Mouse (Mus musculus) heart, embryonic 10.5 days (tissue): ENCODE measurements around the gene Mxra8. TPM values are rescaled to one million over a fixed set of nuclear protein-coding genes. Genes with fewer than 3 reads are reported as not detected.

Experiments used
- DNase-seq: peaks from one replicate; pipeline ENCODE4 v3.0.0-alpha.2; 2017; ENCODE audit warnings: low spot score
- H3K27ac ChIP-seq: fragments of 300-500 bp; sonication (generic); 2 replicates; pipeline ENCODE4 v1.5.1; 2016; ENCODE audit warnings: mild to moderate bottlenecking
- H3K27me3 ChIP-seq: fragments of 300-500 bp; sonication (generic); 2 replicates; pipeline ENCODE4 v1.6.1; 2016; ENCODE audit warnings: mild to moderate bottlenecking; ENCODE audit not compliant: poor library complexity, insufficient read depth, severe bottlenecking
- H3K36me3 ChIP-seq: fragments of 300-500 bp; sonication (generic); 2 replicates; pipeline ENCODE4 v1.6.1; 2016; ENCODE audit warnings: mild to moderate bottlenecking, moderate library complexity
- H3K4me1 ChIP-seq: fragments of 300-500 bp; sonication (generic); 2 replicates; pipeline ENCODE4 v1.6.1; 2016; ENCODE audit warnings: mild to moderate bottlenecking
- H3K4me3 ChIP-seq: fragments of 300-500 bp; sonication (generic); 2 replicates; pipeline ENCODE4 v1.5.1; 2016; ENCODE audit warnings: mild to moderate bottlenecking, moderate library complexity
- H3K9me3 ChIP-seq: fragments of 300-500 bp; sonication (generic); 2 replicates; pipeline ENCODE4 v1.6.1; 2016; ENCODE audit warnings: mild to moderate bottlenecking, moderate library complexity
- WGBS: fragments of 180-500 bp; shearing (Covaris S2); methylation state at CpG from one replicate; pipeline ENCODE4 v1.1.7; 2016; 5-methylcytosine and 5-hydroxymethylcytosine counted together
- polyA plus RNA-seq: library from polyadenylated mRNA; unstranded; fragments of >200 nt; fragmentation: Nextera tagmentation; extraction: Ambion mirVana; gene quantifications from 2 replicates; pipeline ENCODE4 v1.2.1, GENCODE M21; 2016

Mxra8 gene
- 39.0 and 50.5 TPM in 2 replicates for polyA plus RNA-seq

DNA sequence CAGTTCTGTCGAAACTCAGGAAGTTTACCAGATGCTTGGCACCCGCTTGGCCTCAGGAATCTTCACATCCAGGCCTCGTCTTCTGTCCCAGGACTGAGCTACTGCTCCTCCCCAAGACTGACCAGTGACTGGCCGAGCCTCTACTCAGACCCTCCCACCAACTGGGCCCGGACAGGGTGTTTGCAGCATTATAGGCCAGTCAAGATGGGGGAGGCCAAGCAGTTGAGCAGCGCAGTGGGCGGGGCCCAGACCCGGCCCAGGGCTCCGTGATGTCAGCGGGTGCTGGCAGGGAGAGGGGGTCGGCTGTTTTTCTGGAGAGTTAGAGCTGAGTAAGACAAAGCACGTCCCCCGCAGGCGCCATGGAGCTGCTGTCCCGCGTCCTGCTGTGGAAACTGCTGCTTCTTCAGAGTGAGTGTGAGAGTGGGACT lies at the start of gene Mxra8:
TSS of gene Mxra8 (plus strand) at position 198 of the 428 bp plus-strand sequence.
- H3K9me3 ChIP-seq, result no peaks in the 10 kb centered on the region
- H3K27ac ChIP-seq, result peak within 1 kb of the TSS; percentile 87
- H3K36me3 ChIP-seq, result peaks cover 25% of the 10 kb centered on the region
- H3K27me3 ChIP-seq, result peaks cover 17% of the 10 kb centered on the region
- DNase-seq, result peak; percentile 96
- WGBS, result under 1% methylated on average over 16 of the region's 16 CpGs
- H3K4me1 ChIP-seq, result peaks cover 47% of the 10 kb centered on the region
- H3K4me3 ChIP-seq, result peak within 1 kb of the TSS; percentile 70

DNA sequence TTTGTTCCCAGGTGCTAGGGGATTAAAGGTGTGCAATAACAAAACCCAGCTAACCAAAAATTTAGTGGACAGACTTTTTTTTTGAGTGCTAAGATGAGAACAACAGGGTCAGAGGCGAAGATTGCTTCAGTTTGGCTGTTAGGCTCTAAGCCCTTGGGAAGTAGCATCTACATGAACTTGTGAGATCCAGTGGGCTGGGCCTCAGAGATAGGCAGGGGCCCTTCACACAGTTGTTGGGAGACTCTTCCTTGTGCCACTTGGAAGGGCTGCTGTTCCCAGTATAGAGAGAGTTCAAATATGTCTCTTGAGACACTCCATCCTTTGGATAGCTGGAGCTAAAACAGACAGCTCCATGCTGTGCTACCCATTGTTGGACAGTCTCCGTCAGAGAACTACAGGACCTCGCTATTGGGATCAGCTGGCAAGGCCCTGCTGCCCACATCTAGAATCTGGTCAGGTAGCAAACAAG lies 49.4 kb upstream of the Mxra8 start, which contains the start of gene Ankrd65:
TSS of gene Ankrd65 (plus strand) at position 419 of the 469 bp plus-strand sequence.
- no peak for DNase-seq
- Histone ChIP-seq H3K36me3 (no peaks in the 10 kb centered on the region), H3K9me3 (no peaks in the 10 kb centered on the region), H3K27me3 (peaks cover 25% of the 10 kb centered on the region), H3K27ac (peak within 1 kb of the TSS; percentile 48; the same call in 1 of the 2 replicates), H3K4me1 (peaks cover 11% of the 10 kb centered on the region), H3K4me3 (no peak within 1 kb of the TSS)
- 87% methylated on average over 3 of the region's 3 CpGs for WGBS

DNA sequence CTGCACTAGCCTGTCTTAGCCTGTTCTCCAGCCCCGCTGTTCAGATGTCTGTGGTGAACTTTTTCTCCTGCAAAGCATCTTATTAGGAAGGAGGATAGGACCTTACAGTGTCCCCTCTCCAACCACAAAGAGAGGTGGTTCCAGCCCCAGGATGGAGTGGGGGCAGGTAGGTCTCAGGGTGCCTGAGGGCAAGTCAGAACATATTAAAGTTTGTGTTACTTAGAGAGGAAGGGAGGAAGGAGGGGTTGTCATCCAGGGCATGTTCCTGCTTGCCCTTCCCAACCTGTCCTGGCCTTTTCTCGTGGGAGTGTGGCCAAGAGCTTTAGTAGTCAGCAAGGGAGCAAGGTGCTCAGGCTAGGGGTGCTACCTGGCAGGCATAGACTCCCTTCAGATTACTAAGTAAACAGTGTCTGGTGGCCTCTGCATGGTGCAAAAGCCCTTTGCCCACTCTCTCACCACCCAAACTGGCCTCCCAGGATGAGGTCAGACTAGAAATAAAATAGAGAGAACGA lies 48.8 kb upstream of the Mxra8 start:
- peaks cover 25% of the 10 kb centered on the region for H3K27me3 ChIP-seq
- no peak overlapping the region for H3K4me3 ChIP-seq
- whole genome bisulfite sequencing, result 54% methylated on average over 3 of the region's 3 CpGs
- no peaks in the 10 kb centered on the region for H3K9me3 ChIP-seq
- peaks cover 6% of the 10 kb centered on the region; the same call in 1 of the 2 replicates for H3K4me1 ChIP-seq
- no peaks in the 10 kb centered on the region for H3K36me3 ChIP-seq
- no peak for DNase-seq
- peak overlapping the region; percentile 22; the same call in 1 of the 2 replicates for H3K27ac ChIP-seq

DNA sequence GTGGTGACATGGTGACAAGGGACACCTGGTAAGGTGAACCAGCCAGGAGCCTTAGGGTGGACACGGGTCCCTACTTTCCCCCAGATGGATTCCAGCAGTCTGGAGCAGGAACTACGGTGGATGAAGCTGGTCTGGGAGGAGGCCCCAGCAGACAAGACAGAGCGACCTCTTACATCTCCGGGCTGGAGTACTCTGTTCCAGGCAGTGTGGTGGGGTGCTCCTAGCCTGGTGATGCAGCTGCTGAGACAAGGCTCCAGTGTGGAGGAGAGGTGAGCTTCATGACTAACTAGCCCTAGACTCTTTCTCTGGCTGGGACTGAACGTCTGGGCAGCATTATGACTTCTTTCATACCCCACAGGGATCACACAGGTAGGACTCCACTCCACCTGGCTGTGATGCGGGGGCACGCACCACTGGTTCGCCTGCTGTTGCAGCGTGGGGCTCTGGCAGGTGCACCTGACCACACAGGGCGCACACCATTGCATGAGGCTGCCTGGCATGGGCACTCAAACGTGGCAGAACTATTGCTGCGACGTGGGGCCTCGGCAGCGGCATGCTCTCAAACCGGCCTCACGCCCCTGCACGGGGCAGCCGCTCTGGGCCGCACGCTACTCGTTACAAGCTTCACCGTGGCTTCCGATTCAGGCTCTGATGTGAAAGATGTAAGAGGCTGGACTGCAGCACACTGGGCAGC lies 48.1 kb upstream of the Mxra8 start:
- no peaks in the 10 kb centered on the region for H3K36me3 ChIP-seq
- no peaks in the 10 kb centered on the region for H3K9me3 ChIP-seq
- H3K4me1 ChIP-seq, result 0 out of 2 replicates have a peak, but pooled peaks cover 6% of the 10 kb centered on the region
- H3K4me3 ChIP-seq, result no peak overlapping the region
- 0 out of 2 replicates have a peak overlapping the region, but pooled peaks have one; percentile 48 for H3K27ac ChIP-seq
- 64% methylated on average over 24 of the region's 24 CpGs for WGBS
- peaks cover 25% of the 10 kb centered on the region for H3K27me3 ChIP-seq
- DNase-seq, result no peak

DNA sequence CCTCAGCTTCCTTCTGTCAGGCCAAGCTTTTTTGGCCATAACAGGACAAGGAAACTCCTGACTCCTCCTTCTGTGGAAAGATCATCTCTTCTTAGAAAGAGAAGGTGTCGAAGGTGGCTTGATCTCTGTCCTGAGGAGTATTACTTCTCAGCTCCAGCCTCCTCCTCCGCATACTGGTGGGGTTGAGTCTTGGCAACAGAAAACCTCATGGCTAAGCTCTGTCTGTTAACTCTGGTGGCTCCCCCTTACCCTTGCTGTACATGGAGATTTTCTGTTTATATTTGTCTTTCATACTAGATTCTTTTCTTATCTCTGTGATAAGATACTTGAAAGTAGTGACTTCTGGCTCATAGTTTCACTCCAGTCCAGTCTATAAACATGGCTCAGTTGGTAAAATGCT lies 45.8 kb upstream of the Mxra8 start:
- no peak overlapping the region for H3K4me3 ChIP-seq
- H3K4me1 ChIP-seq, result 0 out of 2 replicates have a peak, but pooled peaks cover 6% of the 10 kb centered on the region
- no peak overlapping the region for H3K27ac ChIP-seq
- no peaks in the 10 kb centered on the region for H3K9me3 ChIP-seq
- H3K27me3 ChIP-seq, result peaks cover 25% of the 10 kb centered on the region
- 57% methylated on average over 2 of the region's 2 CpGs for WGBS
- no peaks in the 10 kb centered on the region for H3K36me3 ChIP-seq
- no peak for DNase-seq

DNA sequence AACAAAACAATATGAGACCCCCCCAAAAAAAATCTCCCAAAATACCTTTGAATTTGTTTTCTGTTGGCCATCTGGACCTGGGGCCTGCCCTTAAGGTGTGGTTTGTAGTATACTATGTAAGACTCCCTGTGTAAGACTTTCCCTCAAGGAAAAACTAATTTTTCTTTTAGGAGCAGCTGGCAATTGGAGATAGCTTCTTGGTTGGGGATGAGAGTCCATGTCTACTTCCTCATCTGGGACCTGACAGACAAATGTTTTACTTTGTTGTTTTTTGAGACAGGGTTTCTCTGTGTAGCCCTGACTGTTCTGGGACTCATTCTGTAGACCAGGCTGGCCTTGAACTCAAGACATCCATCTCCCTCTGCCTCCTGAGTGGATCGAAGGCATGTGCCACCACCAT lies 37.4 kb upstream of the Mxra8 start:
- DNase-seq, result no peak
- Histone ChIP-seq H3K9me3 (no peaks in the 10 kb centered on the region), H3K36me3 (peaks cover 20% of the 10 kb centered on the region), H3K27ac (no peak overlapping the region), H3K4me3 (no peak overlapping the region), H3K4me1 (peaks cover 17% of the 10 kb centered on the region), H3K27me3 (no peaks in the 10 kb centered on the region)
- WGBS, result 80% methylated on average over 1 of the region's 1 CpGs

DNA sequence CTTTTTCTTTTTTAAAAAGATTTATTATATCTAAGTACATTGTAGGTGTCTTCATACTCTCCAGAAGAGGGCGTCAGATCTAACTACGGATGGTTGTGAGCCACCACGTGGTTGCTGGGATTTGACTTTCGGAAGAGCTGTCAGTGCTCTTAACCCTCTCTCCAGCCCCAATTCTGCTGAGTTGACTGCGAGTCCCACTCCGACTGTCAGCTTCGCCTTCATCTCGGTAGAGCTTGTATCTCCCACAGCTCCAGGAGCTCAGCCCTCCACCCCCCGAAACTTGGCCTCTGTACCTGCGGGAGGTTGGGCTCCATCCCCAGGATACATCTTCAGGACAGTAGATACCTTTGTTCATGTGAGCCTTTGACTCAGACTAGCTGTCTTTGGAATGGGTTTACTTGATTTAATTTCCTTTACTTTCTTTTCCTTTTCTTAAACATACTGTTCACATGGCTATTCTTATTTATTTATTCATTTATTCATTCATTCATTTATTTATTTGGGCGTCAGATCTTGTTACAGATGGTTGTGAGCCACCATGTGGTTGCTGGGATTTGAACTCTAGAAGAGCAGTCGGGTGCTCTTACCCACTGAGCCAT lies 36.6 kb upstream of the Mxra8 start, which contains the start of gene Mrpl20:
TSS of gene Mrpl20 (plus strand) at position 138 of the 599 bp plus-strand sequence.
- peak within 1 kb of the TSS; percentile 89 for H3K27ac ChIP-seq
- DNase-seq, result no peak
- peaks cover 27% of the 10 kb centered on the region for H3K36me3 ChIP-seq
- H3K4me3 ChIP-seq, result peak within 1 kb of the TSS; percentile 90
- 6% methylated on average over 12 of the region's 12 CpGs for WGBS
- H3K9me3 ChIP-seq, result no peaks in the 10 kb centered on the region
- H3K27me3 ChIP-seq, result no peaks in the 10 kb centered on the region
- H3K4me1 ChIP-seq, result peaks cover 17% of the 10 kb centered on the region

DNA sequence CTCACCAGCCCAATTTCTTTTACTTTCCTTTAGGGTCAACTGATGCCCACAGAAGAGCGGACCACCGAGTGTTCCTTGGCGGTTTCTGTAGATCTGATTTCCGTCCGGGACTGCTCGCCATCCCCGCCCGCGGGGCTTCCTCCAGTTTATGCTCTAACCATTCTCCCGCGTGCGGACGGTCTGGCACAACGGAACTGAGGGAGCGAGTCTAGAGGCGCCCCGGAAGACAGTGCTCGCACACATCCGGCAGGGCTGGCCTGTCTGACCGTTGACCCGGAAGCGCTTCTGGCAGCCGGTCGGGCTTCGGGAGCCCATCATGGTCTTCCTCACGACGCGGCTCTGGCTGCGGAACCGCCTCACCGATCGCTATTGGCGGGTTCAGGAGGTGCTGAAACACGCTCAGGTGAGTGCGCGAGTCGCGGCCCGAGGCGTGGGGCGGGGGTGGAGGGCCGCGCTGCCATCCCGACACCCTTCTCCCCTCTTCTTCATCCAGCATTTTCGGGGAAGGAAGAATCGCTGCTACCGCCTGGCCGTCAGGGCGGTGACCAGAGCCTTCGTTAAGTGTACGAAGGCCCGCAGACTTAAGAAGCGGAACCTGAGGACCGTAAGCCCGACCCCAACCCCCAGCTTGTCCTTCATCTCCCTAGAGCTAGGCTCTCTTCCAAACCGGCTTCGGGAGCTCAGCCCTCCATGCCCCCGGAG lies 36.0 kb upstream of the Mxra8 start:
- H3K4me3 ChIP-seq, result peak overlapping the region; percentile 90
- peaks cover 17% of the 10 kb centered on the region for H3K4me1 ChIP-seq
- DNase-seq, result peak; percentile 98
- no peaks in the 10 kb centered on the region for H3K9me3 ChIP-seq
- WGBS, result under 1% methylated on average over 58 of the region's 58 CpGs
- peaks cover 34% of the 10 kb centered on the region for H3K36me3 ChIP-seq
- H3K27ac ChIP-seq, result peak overlapping the region; percentile 89
- H3K27me3 ChIP-seq, result no peaks in the 10 kb centered on the region

DNA sequence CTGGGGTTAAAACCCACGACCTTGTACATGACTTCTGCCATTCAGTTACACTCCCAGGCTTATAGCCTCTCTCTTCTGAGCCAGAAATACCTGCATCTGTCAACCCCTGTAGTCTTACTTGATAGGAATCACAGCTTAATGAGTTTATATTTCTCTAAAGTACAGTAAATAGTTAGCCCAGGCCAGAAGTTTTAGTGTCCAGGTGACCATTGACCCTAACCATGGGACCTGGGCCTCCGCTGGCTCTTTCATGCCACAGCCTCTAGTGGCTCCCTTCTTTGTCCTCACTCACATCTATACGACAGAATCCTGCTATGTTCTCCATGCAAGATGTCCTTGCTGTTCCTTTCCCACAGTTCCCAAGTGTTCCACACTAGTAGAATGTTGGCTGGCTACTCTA lies 31.6 kb upstream of the Mxra8 start:
- Histone ChIP-seq H3K4me3 (no peak overlapping the region), H3K9me3 (no peaks in the 10 kb centered on the region), H3K36me3 (peaks cover 59% of the 10 kb centered on the region), H3K4me1 (peaks cover 21% of the 10 kb centered on the region), H3K27me3 (no peaks in the 10 kb centered on the region), H3K27ac (no peak overlapping the region)
- no peak for DNase-seq
- WGBS, result 89% methylated on average over 3 of the region's 3 CpGs

DNA sequence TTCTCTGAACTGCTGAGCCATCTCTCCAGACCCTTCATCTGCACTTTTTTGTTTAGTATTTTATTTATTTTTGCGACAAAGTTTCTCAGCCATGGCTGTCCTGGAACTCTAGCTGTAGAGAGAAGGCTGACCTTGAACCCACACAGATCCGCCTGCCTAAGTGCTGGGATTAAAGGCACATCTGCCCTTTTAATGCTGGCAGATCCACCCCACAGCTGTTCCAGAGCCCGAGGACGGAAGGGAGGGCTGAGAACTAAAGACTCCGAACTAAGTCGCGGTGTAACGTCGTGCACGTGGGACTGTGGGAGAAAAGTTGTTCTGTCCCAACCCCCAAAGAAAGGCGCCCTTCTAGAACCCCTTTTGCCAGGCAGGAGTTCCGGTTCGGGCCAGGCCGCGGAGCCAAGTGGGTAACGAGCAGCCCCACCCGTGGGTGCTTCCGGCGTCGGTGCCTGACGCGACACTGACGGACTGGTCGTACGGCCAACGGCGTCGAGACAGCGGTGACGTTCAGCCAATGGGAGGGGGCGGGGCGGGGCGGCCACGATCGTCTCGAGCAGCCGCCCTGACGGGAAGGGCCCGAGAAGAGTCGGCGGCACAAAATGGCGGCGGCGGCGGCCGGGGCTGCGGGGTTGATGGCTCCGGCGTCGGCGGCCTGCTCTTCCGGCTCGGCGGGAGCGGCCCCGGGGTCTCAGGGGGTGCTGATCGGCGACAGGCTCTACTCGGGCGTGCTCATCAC lies 27.4 kb upstream of the Mxra8 start, which contains the start of gene Ccnl2:
TSS of gene Ccnl2 (plus strand) at position 561 of the 736 bp plus-strand sequence.
- peak within 1 kb of the TSS; percentile 97 for H3K27ac ChIP-seq
- peaks cover 20% of the 10 kb centered on the region for H3K4me1 ChIP-seq
- H3K36me3 ChIP-seq, result peaks cover 78% of the 10 kb centered on the region
- no peaks in the 10 kb centered on the region for H3K9me3 ChIP-seq
- peak within 1 kb of the TSS; percentile 97 for H3K4me3 ChIP-seq
- DNase-seq, result peak; percentile 99
- WGBS, result under 1% methylated on average over 50 of the region's 60 CpGs
- H3K27me3 ChIP-seq, result no peaks in the 10 kb centered on the region

DNA sequence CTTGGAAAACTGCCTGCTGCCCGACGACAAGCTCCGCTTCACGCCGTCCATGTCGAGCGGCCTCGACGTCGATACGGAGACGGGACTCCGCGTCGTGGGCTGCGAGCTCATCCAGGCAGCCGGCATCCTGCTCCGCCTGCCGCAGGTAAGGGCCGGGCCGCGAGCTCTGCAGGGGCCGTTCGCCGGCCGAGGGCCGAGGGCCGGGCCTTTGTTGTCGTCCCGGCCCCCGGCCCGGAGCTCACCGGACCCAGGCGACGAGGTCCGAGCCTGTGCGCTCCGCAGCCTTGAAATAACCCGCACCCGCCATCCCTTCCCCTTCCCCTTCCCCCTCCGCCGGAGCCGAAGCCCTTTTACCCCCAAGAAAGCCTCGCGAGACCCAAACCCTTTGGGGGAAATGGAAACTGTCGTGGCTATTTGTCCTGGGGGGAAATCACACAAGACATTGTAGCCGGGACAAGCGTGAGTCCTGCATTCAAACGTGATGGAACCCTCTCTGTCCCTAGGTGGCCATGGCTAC lies 26.8 kb upstream of the Mxra8 start:
- H3K27me3 ChIP-seq, result no peaks in the 10 kb centered on the region
- peaks cover 79% of the 10 kb centered on the region for H3K36me3 ChIP-seq
- DNase-seq, result peak; percentile 77
- no peaks in the 10 kb centered on the region for H3K9me3 ChIP-seq
- peak overlapping the region; percentile 97 for H3K4me3 ChIP-seq
- peak overlapping the region; percentile 97 for H3K27ac ChIP-seq
- WGBS, result under 1% methylated on average over 49 of the region's 49 CpGs
- peaks cover 20% of the 10 kb centered on the region for H3K4me1 ChIP-seq

DNA sequence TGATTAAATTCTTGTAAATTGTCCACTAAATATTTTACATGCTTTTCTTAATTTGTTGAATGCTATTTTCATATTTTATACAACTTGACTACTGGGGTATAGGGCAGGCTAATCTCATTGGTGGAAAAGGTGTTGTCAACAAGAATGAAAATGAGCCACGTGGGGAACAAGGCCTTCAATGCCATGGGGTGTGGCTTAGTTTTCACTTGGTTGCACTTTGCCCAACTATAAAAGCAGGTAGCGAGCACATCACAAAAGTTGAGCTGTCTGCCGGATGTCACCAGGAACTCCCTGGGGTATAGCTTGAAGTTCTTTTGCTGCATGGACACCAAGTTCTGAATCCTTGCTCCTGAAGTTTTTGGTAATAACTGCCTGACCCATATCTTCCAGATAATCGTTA lies 21.9 kb upstream of the Mxra8 start:
- Histone ChIP-seq H3K4me3 (no peak overlapping the region), H3K4me1 (peaks cover 12% of the 10 kb centered on the region), H3K27ac (no peak overlapping the region), H3K27me3 (no peaks in the 10 kb centered on the region), H3K9me3 (no peaks in the 10 kb centered on the region), H3K36me3 (peaks cover 94% of the 10 kb centered on the region)
- WGBS, result 85% methylated on average over 4 of the region's 4 CpGs
- DNase-seq, result no peak
